In genomic region chr19:6334673-6335457, GRCm38 (mm10) we compare ENCODE assay signal across 8 mouse cellular contexts. TPM values are rescaled to one million over a fixed set of nuclear protein-coding genes. Genes with fewer than 3 reads are reported as not detected.
A peak's percentile ranks its signal among the peaks of the same experiment; 100 is the strongest.
DNase-seq lines count a peak whose midpoint lies in the region; ATAC-seq lines count a peak whose summit lies in the region.

TSS of gene Men1 (plus strand) at chr19:6334979.

- H3K4me1 ChIP-seq in brown adipose tissue, adult 24 weeks (ENCODE audit: control insufficient read depth, insufficient read depth, insufficient read length, low read length), result peaks cover 7% of the 10 kb centered on the region
- H3K4me1 ChIP-seq in heart, embryonic 13.5 days, result peaks cover 42% of the 10 kb centered on the region
- H3K4me1 ChIP-seq in liver, embryonic 12.5 days, result peaks cover 62% of the 10 kb centered on the region
- H3K4me1 ChIP-seq in stomach, embryonic 15.5 days, result peaks cover 33% of the 10 kb centered on the region

- H3K27ac ChIP-seq in brown adipose tissue, adult 24 weeks (replicated peaks; ENCODE audit: low read depth, low read length), result peak within 1 kb of the TSS; percentile 59
- H3K27ac ChIP-seq in heart, embryonic 13.5 days (replicated peaks), result peak within 1 kb of the TSS; percentile 83
- peak within 1 kb of the TSS; percentile 85 for H3K27ac ChIP-seq in liver, embryonic 12.5 days
- peak within 1 kb of the TSS; percentile 92 for H3K27ac ChIP-seq in stomach, embryonic 15.5 days

- H3K27me3 ChIP-seq in heart, embryonic 13.5 days (replicated peaks), result no peaks in the 10 kb centered on the region
- no peaks in the 10 kb centered on the region for H3K27me3 ChIP-seq in liver, embryonic 12.5 days (replicated peaks)
- H3K27me3 ChIP-seq in stomach, embryonic 15.5 days (replicated peaks), result no peaks in the 10 kb centered on the region

- peak within 1 kb of the TSS; percentile 84 for H3K4me2 ChIP-seq in heart, embryonic 13.5 days
- peak within 1 kb of the TSS; percentile 97 for H3K4me2 ChIP-seq in liver, embryonic 12.5 days
- H3K4me2 ChIP-seq in stomach, embryonic 15.5 days, result peak within 1 kb of the TSS; percentile 85

- H3K9ac ChIP-seq in heart, embryonic 13.5 days, result peak within 1 kb of the TSS; percentile 90
- H3K9ac ChIP-seq in liver, embryonic 12.5 days, result peak within 1 kb of the TSS; percentile 88
- H3K9ac ChIP-seq in stomach, embryonic 15.5 days, result peak within 1 kb of the TSS; percentile 64

- H3K9me3 ChIP-seq in heart, embryonic 13.5 days, result no peaks in the 10 kb centered on the region
- no peaks in the 10 kb centered on the region for H3K9me3 ChIP-seq in liver, embryonic 12.5 days (replicated peaks)
- H3K9me3 ChIP-seq in stomach, embryonic 15.5 days, result no peaks in the 10 kb centered on the region

- peak; percentile 93 for DNase-seq in CD4-positive, CD25-positive, alpha-beta regulatory T cell, adult 2 months (ENCODE audit: low read depth, low spot score)
- DNase-seq in fat pad, adult 2 months (ENCODE audit: extremely low read depth, low read depth, low spot score), result peak; percentile 93
- DNase-seq in kidney, postnatal 10 days, result peak; percentile 95
- peak; percentile 82 to 84 for DNase-seq in natural killer cell, adult 2 months (ENCODE audit: low spot score in 2 of 2)

- peak; percentile 84 for ATAC-seq in heart, embryonic 13.5 days (ENCODE audit: extremely low read depth, insufficient number of reproducible peaks, low FRiP score, low TSS enrichment)
- peak; percentile 87 for ATAC-seq in liver, embryonic 12.5 days
- peak; percentile 92 for ATAC-seq in stomach, embryonic 15.5 days (ENCODE audit: insufficient read depth, low FRiP score, low read depth)

- WGBS in heart, embryonic 13.5 days, result under 1% methylated on average over 42 of the region's 43 CpGs
- WGBS in liver, embryonic 12.5 days (ENCODE audit: insufficient replicate concordance), result 2% methylated on average over 43 of the region's 43 CpGs
- under 1% methylated on average over 43 of the region's 43 CpGs for WGBS in stomach, embryonic 15.5 days

- H3K4me3 ChIP-seq in brown adipose tissue, adult 24 weeks (ENCODE audit: insufficient read depth, low read depth, low read length), result peak within 1 kb of the TSS; percentile 75
- peak within 1 kb of the TSS; percentile 75 for H3K4me3 ChIP-seq in heart, embryonic 13.5 days
- peak within 1 kb of the TSS; percentile 82 for H3K4me3 ChIP-seq in liver, embryonic 12.5 days
- peak within 1 kb of the TSS; percentile 85 for H3K4me3 ChIP-seq in stomach, embryonic 15.5 days (replicated peaks)

- H3K36me3 ChIP-seq in heart, embryonic 13.5 days, result peaks cover 33% of the 10 kb centered on the region
- H3K36me3 ChIP-seq in liver, embryonic 12.5 days, result peaks cover 33% of the 10 kb centered on the region
- H3K36me3 ChIP-seq in stomach, embryonic 15.5 days, result peaks cover 25% of the 10 kb centered on the region

RNA-seq across cellular contexts. Expression of gene Men1, which starts in this region (rescaled TPM):
- 13.9 and 22.2 TPM in 2 replicates for polyA plus RNA-seq in brown adipose tissue, adult 24 weeks (2012; ENCODE audit: insufficient read depth, insufficient read length, missing spikeins)
- polyA plus RNA-seq in heart, embryonic 13.5 days (2015; fragmentation: Nextera tagmentation; extraction: Ambion mirVana), result 46.9 and 48.1 TPM in 2 replicates
- polyA plus RNA-seq in liver, embryonic 12.5 days (2016; fragmentation: Nextera tagmentation; extraction: Ambion mirVana), result 48.6 and 49.4 TPM in 2 replicates
- 70.2 and 74.3 TPM in 2 replicates for polyA plus RNA-seq in stomach, embryonic 15.5 days (2015; fragmentation: Nextera tagmentation; extraction: Ambion mirVana)

Comparison
In these comparisons a context has a peak if more than half of its experiments do, and no peak if none do; other contexts are left out.
1. Peak in every context shown above with its lines: DNase-seq, ATAC-seq, H3K4me3 ChIP-seq and H3K27ac ChIP-seq.